Mouse (Mus musculus): ENCODE measurements around the gene Spag9. TPM values are rescaled to one million over a fixed set of nuclear protein-coding genes. Genes with fewer than 3 reads are reported as not detected.

The Spag9 gene
- polyA plus RNA-seq, 1 experiment from 2014 or later: 87.4 TPM

- Histone ChIP-seq H3K27me3 (replicated peaks; ENCODE audit: insufficient read depth, low read length) (no peaks in the 10 kb centered on the region), H3K4me1 (ENCODE audit: insufficient read depth, low read depth, low read length) (peaks cover 11% of the 10 kb centered on the region; the same call in 1 of the 2 replicates), H3K9me3 (ENCODE audit: low read length) (no peaks in the 10 kb centered on the region), H3K27ac (ENCODE audit: low read length) (no peak overlapping the region), H3K4me2 (replicated peaks; ENCODE audit: low read depth, low read length) (no peak overlapping the region), H3K4me3 (ENCODE audit: low read depth, low read length) (no peak overlapping the region), H3K36me3 (ENCODE audit: insufficient read depth, low read length) (no peaks in the 10 kb centered on the region), H3K9ac (replicated peaks; ENCODE audit: low read depth) (no peak overlapping the region)
- 94% methylated on average over 5 of the region's 5 CpGs for WGBS
- no peak for DNase-seq (ENCODE audit: low spot score)
- no peak for ATAC-seq
- TF ChIP-seq CTCF (IDR thresholded peaks at IDR 0.05): no peak
- TF ChIP-seq EP300 (IDR thresholded peaks at IDR 0.05): no peak
Observed at GRCm38 (mm10) chr11:94139232-94139620, 143.3 kb downstream of the Spag9 start.

- no peak overlapping the region for H3K4me2 ChIP-seq (replicated peaks; ENCODE audit: low read depth, low read length)
- ATAC-seq (no peak), DNase-seq (ENCODE audit: low spot score) (no peak)
- peaks cover 7% of the 10 kb centered on the region; the same call in 1 of the 2 replicates for H3K4me1 ChIP-seq (ENCODE audit: insufficient read depth, low read depth, low read length)
- no peak for TF ChIP-seq EP300 (IDR thresholded peaks at IDR 0.05)
- TF ChIP-seq CTCF (IDR thresholded peaks at IDR 0.05): no peak
- H3K36me3 ChIP-seq (ENCODE audit: insufficient read depth, low read length): no peaks in the 10 kb centered on the region
- no peak overlapping the region for H3K27ac ChIP-seq (ENCODE audit: low read length)
- no peaks in the 10 kb centered on the region for H3K27me3 ChIP-seq (replicated peaks; ENCODE audit: insufficient read depth, low read length)
- H3K9ac ChIP-seq (replicated peaks; ENCODE audit: low read depth): no peak overlapping the region
- no peaks in the 10 kb centered on the region for H3K9me3 ChIP-seq (ENCODE audit: low read length)
- WGBS: 89% methylated on average over 3 of the region's 3 CpGs
- no peak overlapping the region for H3K4me3 ChIP-seq (ENCODE audit: low read depth, low read length)
Observed at GRCm38 (mm10) chr11:94140540-94140939, 144.6 kb downstream of the Spag9 start.

- H3K9ac ChIP-seq (replicated peaks; ENCODE audit: low read depth): no peak overlapping the region
- no peak for DNase-seq (ENCODE audit: low spot score)
- TF ChIP-seq CTCF (IDR thresholded peaks at IDR 0.05) (no peak), EP300 (IDR thresholded peaks at IDR 0.05) (no peak)
- H3K4me1 ChIP-seq (ENCODE audit: insufficient read depth, low read depth, low read length): peaks cover 7% of the 10 kb centered on the region; the same call in 1 of the 2 replicates
- 43% methylated on average over 3 of the region's 3 CpGs for WGBS
- no peaks in the 10 kb centered on the region for H3K9me3 ChIP-seq (ENCODE audit: low read length)
- no peak overlapping the region for H3K27ac ChIP-seq (ENCODE audit: low read length)
- H3K27me3 ChIP-seq (replicated peaks; ENCODE audit: insufficient read depth, low read length): no peaks in the 10 kb centered on the region
- ATAC-seq: no peak
- H3K4me2 ChIP-seq (replicated peaks; ENCODE audit: low read depth, low read length): no peak overlapping the region
- no peak overlapping the region for H3K4me3 ChIP-seq (ENCODE audit: low read depth, low read length)
- no peaks in the 10 kb centered on the region for H3K36me3 ChIP-seq (ENCODE audit: insufficient read depth, low read length)
Observed at GRCm38 (mm10) chr11:94141564-94141963, 145.7 kb downstream of the Spag9 start.

GRCm38 (mm10) chr11:94143336-94143735 is 147.4 kb downstream of the Spag9 start:
- no peak for ATAC-seq
- Histone ChIP-seq H3K4me1 (ENCODE audit: insufficient read depth, low read depth, low read length) (peaks cover 4% of the 10 kb centered on the region; the same call in 1 of the 2 replicates), H3K27me3 (replicated peaks; ENCODE audit: insufficient read depth, low read length) (no peaks in the 10 kb centered on the region), H3K4me3 (ENCODE audit: low read depth, low read length) (no peak overlapping the region), H3K36me3 (ENCODE audit: insufficient read depth, low read length) (no peaks in the 10 kb centered on the region), H3K9ac (replicated peaks; ENCODE audit: low read depth) (no peak overlapping the region), H3K27ac (ENCODE audit: low read length) (no peak overlapping the region), H3K4me2 (replicated peaks; ENCODE audit: low read depth, low read length) (no peak overlapping the region), H3K9me3 (ENCODE audit: low read length) (no peaks in the 10 kb centered on the region)
- no peak for DNase-seq (ENCODE audit: low spot score)
- 51% methylated on average over 2 of the region's 2 CpGs for WGBS
- no peak for TF ChIP-seq CTCF (IDR thresholded peaks at IDR 0.05)
- TF ChIP-seq EP300 (IDR thresholded peaks at IDR 0.05): no peak

GRCm38 (mm10) chr11:94144771-94145539 is 149.1 kb downstream of the Spag9 start:
- DNase-seq (ENCODE audit: low spot score): peak; percentile 86
- no peak overlapping the region for H3K4me2 ChIP-seq (replicated peaks; ENCODE audit: low read depth, low read length)
- H3K9me3 ChIP-seq (ENCODE audit: low read length): no peaks in the 10 kb centered on the region
- no peak overlapping the region for H3K9ac ChIP-seq (replicated peaks; ENCODE audit: low read depth)
- H3K4me1 ChIP-seq (ENCODE audit: insufficient read depth, low read depth, low read length): peaks cover 3% of the 10 kb centered on the region; the same call in 1 of the 2 replicates
- H3K36me3 ChIP-seq (ENCODE audit: insufficient read depth, low read length): no peaks in the 10 kb centered on the region
- no peak for TF ChIP-seq EP300 (IDR thresholded peaks at IDR 0.05)
- no peak for TF ChIP-seq CTCF (IDR thresholded peaks at IDR 0.05)
- no peak overlapping the region for H3K27ac ChIP-seq (ENCODE audit: low read length)
- peak; percentile 80 for ATAC-seq
- H3K27me3 ChIP-seq (replicated peaks; ENCODE audit: insufficient read depth, low read length): no peaks in the 10 kb centered on the region
- WGBS: 47% methylated on average over 11 of the region's 11 CpGs
- no peak overlapping the region for H3K4me3 ChIP-seq (ENCODE audit: low read depth, low read length)

GRCm38 (mm10) chr11:94146049-94146605 is 150.2 kb downstream of the Spag9 start:
- Histone ChIP-seq H3K36me3 (ENCODE audit: insufficient read depth, low read length) (no peaks in the 10 kb centered on the region), H3K9ac (replicated peaks; ENCODE audit: low read depth) (no peak overlapping the region), H3K4me2 (replicated peaks; ENCODE audit: low read depth, low read length) (no peak overlapping the region), H3K27ac (ENCODE audit: low read length) (no peak overlapping the region), H3K4me3 (ENCODE audit: low read depth, low read length) (no peak overlapping the region), H3K27me3 (replicated peaks; ENCODE audit: insufficient read depth, low read length) (no peaks in the 10 kb centered on the region), H3K9me3 (ENCODE audit: low read length) (no peaks in the 10 kb centered on the region), H3K4me1 (ENCODE audit: insufficient read depth, low read depth, low read length) (peaks cover 3% of the 10 kb centered on the region; the same call in 1 of the 2 replicates)
- no peak for ATAC-seq
- no peak for DNase-seq (ENCODE audit: low spot score)
- TF ChIP-seq CTCF (IDR thresholded peaks at IDR 0.05) (no peak), EP300 (IDR thresholded peaks at IDR 0.05) (no peak)
- WGBS: 88% methylated on average over 14 of the region's 14 CpGs
